Mouse (Mus musculus) stomach, postnatal 0 days (tissue): ENCODE data around the gene Csde1. TPM values are rescaled to one million over a fixed set of nuclear protein-coding genes. Genes with fewer than 3 reads are reported as not detected.

Experiments
- ATAC-seq: fragments of 200-750 bp; cut with Nextera tagmentation; 2 replicates; pipeline ENCODE4 v1.8.0; 2017; ENCODE audit not compliant: low FRiP score, low TSS enrichment
- DNase-seq: peaks from one replicate; pipeline ENCODE4 v3.0.0-alpha.2; 2016; ENCODE audit warnings: low spot score
- H3K27ac ChIP-seq: fragments of 300-500 bp; sonication (generic); replicated peaks from 2 replicates; pipeline ENCODE4 v1.5.1; 2014; ENCODE audit warnings: mild to moderate bottlenecking, control low read depth
- H3K27me3 ChIP-seq: fragments of 300-500 bp; sonication (generic); 2 replicates; pipeline ENCODE4 v1.6.1; 2014; ENCODE audit warnings: low read length; ENCODE audit not compliant: control insufficient read depth, insufficient read depth
- H3K36me3 ChIP-seq: fragments of 300-500 bp; sonication (generic); 2 replicates; pipeline ENCODE4 v1.6.1; 2014; ENCODE audit warnings: low read length, mixed read lengths; ENCODE audit not compliant: control insufficient read depth, insufficient read depth
- H3K4me1 ChIP-seq: fragments of 300-500 bp; sonication (generic); replicated peaks from 2 replicates; pipeline ENCODE4 v1.6.1; 2014; ENCODE audit warnings: antibody characterized with exemption; ENCODE audit not compliant: control insufficient read depth, insufficient read depth
- H3K4me2 ChIP-seq: fragments of 300-500 bp; sonication (generic); replicated peaks from 2 replicates; pipeline ENCODE4 v1.6.1; 2014; ENCODE audit warnings: low read depth, mild to moderate bottlenecking, control low read depth, moderate library complexity
- H3K4me3 ChIP-seq: fragments of 300-500 bp; sonication (generic); 2 replicates; pipeline ENCODE4 v1.5.1; 2014; ENCODE audit warnings: low read depth, low read length, control low read depth
- H3K9ac ChIP-seq: fragments of 300-500 bp; sonication (generic); 2 replicates; pipeline ENCODE4 v1.6.1; 2014; ENCODE audit warnings: mild to moderate bottlenecking, low read length, control low read depth, mixed read lengths
- H3K9me3 ChIP-seq: fragments of 300-500 bp; sonication (generic); 2 replicates; pipeline ENCODE4 v1.6.1; 2016; ENCODE audit warnings: low read length; ENCODE audit not compliant: control insufficient read depth
- CTCF ChIP-seq: IDR thresholded peaks from 2 replicates; pipeline ENCODE4 v1.5.1; 2016; ENCODE audit warnings: antibody characterized with exemption, low read depth, mild to moderate bottlenecking, moderate library complexity
- EP300 ChIP-seq: optimal IDR thresholded peaks from 2 replicates; pipeline ENCODE3; 2016; ENCODE audit warnings: antibody characterized with exemption
- WGBS: fragments of 180-500 bp; shearing (Covaris S2); extraction: QIAGEN DNeasy Blood & Tissue Kit; methylation state at CpG from one replicate; pipeline ENCODE4 v1.1.7; 2014; 5-methylcytosine and 5-hydroxymethylcytosine counted together
- polyA plus RNA-seq: library from polyadenylated mRNA; unstranded; fragments of >200 nt; fragmentation: Nextera tagmentation; extraction: Ambion mirVana; gene quantifications from 2 replicates; pipeline ENCODE4 v1.2.1, GENCODE M21; 2015

The Csde1 gene
- polyA plus RNA-seq, 1 experiment from 2014 or later = 148 TPM

DNA sequence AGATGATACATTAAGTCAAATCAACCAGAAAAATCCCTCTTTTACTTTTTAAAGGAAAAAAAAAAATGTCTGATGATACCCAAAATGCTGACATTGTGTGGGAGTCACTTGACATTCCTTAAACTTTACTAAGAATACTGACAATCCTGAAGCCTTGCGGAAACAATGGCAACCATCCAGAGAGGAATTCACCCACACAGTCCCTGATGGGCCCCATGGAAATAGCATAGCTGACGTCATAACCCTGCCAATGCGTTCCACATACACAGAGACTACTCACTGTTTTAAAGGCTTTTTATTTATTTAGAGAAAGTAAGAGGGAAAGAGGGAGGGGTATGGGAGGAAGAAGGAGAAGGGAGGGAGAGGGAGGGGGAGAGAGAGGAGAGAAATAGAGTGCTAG is 27.3 kb upstream of the Csde1 start:
- H3K36me3 ChIP-seq = no peaks in the 10 kb centered on the region

GRCm38 (mm10) chr3:102995233-102995604 is 25.0 kb upstream of the Csde1 start:
- no peak for TF ChIP-seq EP300
- TF ChIP-seq CTCF = no peak
- H3K27me3 ChIP-seq = no peaks in the 10 kb centered on the region
- peak overlapping the region; percentile 73 for H3K4me3 ChIP-seq
- H3K9ac ChIP-seq = peak overlapping the region; percentile 78
- ATAC-seq (no peak; the same call in 1 of the 2 replicates), DNase-seq (no peak)
- 38% methylated on average over 7 of the region's 7 CpGs for WGBS
- peak overlapping the region; percentile 64 for H3K4me2 ChIP-seq
- H3K36me3 ChIP-seq = peaks cover 12% of the 10 kb centered on the region
- H3K27ac ChIP-seq = peak overlapping the region; percentile 95
- 0 out of 2 replicates have a peak, but pooled peaks cover 2% of the 10 kb centered on the region for H3K4me1 ChIP-seq
- H3K9me3 ChIP-seq = no peaks in the 10 kb centered on the region

More for the DNA sequence above, 27.3 kb upstream of the Csde1 start:
- H3K27me3 ChIP-seq = no peaks in the 10 kb centered on the region
- no peak overlapping the region for H3K4me2 ChIP-seq
- DNase-seq (no peak), ATAC-seq (no peak)
- H3K4me1 ChIP-seq = 0 out of 2 replicates have a peak, but pooled peaks cover 2% of the 10 kb centered on the region
- TF ChIP-seq EP300 = no peak
- TF ChIP-seq CTCF = no peak
- no peak overlapping the region for H3K9ac ChIP-seq
- WGBS = 15% methylated on average over 3 of the region's 3 CpGs
- no peak overlapping the region for H3K4me3 ChIP-seq
- H3K27ac ChIP-seq = no peak overlapping the region
- no peaks in the 10 kb centered on the region for H3K9me3 ChIP-seq

DNA sequence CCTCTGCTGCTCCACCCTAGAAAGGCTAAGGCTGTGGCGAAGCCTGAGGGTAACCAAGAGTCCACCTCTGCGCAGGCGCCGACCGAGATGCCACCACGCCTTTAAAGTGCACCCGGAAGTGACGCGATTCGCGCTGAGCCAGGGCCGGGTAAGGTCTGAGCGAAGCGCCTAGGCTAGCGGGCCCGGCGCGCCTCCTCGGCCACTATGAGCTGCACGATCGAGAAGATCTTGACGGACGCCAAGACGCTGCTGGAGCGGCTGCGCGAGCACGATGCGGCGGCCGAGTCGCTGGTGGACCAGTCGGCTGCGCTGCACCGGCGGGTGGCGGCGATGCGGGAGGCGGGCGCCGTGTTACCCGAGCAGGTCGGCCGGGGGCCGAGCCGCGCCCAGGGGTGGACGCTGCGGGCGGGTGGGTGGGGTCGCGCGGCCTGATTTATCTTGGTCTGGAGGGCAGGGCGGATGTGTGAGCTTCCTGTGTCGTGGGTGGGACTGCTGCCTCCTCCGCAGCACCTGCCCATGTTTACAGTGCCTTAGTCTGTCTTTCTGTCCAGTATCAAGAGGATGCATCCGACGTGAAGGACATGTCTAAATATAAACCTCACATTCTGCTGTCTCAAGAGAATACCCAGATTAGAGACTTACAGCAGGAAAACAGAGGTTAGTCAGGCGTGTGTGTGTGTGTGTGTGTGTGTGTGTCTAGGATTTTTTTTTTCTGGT is 24.5 kb upstream of the Csde1 start, which contains the start of gene Sike1:
Gene Sike1, plus strand, starts transcription at position 104 of the 717 bp plus-strand sequence.
- ATAC-seq (peak; percentile 98), DNase-seq (peak; percentile 94)
- Histone ChIP-seq H3K27me3 (no peaks in the 10 kb centered on the region), H3K4me2 (peak within 1 kb of the TSS; percentile 64), H3K27ac (peak within 1 kb of the TSS; percentile 95), H3K9me3 (no peaks in the 10 kb centered on the region), H3K9ac (peak within 1 kb of the TSS; percentile 78), H3K4me3 (peak within 1 kb of the TSS; percentile 73), H3K36me3 (peaks cover 16% of the 10 kb centered on the region), H3K4me1 (0 out of 2 replicates have a peak, but pooled peaks cover 2% of the 10 kb centered on the region)
- WGBS = under 1% methylated on average over 55 of the region's 60 CpGs
- TF ChIP-seq CTCF (no peak), EP300 (no peak)

- no peak for DNase-seq
- 62% methylated on average over 10 of the region's 10 CpGs for WGBS
- TF ChIP-seq CTCF (no peak), EP300 (no peak)
- Histone ChIP-seq H3K27me3 (no peaks in the 10 kb centered on the region), H3K4me2 (no peak overlapping the region), H3K4me1 (0 out of 2 replicates have a peak, but pooled peaks cover 2% of the 10 kb centered on the region), H3K9ac (no peak overlapping the region), H3K9me3 (no peaks in the 10 kb centered on the region), H3K4me3 (no peak overlapping the region), H3K36me3 (peaks cover 19% of the 10 kb centered on the region), H3K27ac (no peak overlapping the region)
- ATAC-seq = no peak
Measured at GRCm38 (mm10) chr3:102997036-102997435, 23.2 kb upstream of the Csde1 start.

- no peak overlapping the region for H3K4me2 ChIP-seq
- WGBS = 67% methylated on average over 3 of the region's 3 CpGs
- DNase-seq (no peak), ATAC-seq (no peak)
- H3K4me1 ChIP-seq = 0 out of 2 replicates have a peak, but pooled peaks cover 2% of the 10 kb centered on the region
- H3K27ac ChIP-seq = no peak overlapping the region
- H3K9me3 ChIP-seq = no peaks in the 10 kb centered on the region
- H3K27me3 ChIP-seq = no peaks in the 10 kb centered on the region
- TF ChIP-seq EP300 (no peak), CTCF (no peak)
- no peak overlapping the region for H3K9ac ChIP-seq
- H3K36me3 ChIP-seq = peaks cover 19% of the 10 kb centered on the region
- no peak overlapping the region for H3K4me3 ChIP-seq
Measured at GRCm38 (mm10) chr3:102997591-102997990, 22.6 kb upstream of the Csde1 start.

DNA sequence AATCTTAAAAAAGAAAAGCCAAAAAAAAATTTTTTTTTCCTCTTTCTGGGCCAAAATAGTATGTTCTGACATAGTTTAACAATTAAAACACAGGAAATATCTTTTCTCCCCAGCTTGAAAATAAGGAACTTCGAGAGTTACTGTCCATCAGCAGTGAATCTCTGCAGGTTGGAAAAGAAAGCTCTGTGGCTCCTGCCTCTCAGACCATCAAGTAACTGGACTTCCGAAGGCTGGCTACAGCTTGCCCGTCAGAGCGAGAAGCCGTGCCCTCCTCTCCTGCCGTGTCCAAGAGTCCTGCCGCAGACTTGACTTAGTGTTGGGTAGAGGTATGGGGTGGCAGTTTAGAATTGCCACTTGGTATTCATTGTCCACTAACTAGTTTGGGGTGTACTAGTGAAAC is 18.6 kb upstream of the Csde1 start:
- Histone ChIP-seq H3K9ac (no peak overlapping the region), H3K27ac (no peak overlapping the region), H3K36me3 (peaks cover 23% of the 10 kb centered on the region), H3K4me2 (no peak overlapping the region), H3K27me3 (no peaks in the 10 kb centered on the region), H3K4me3 (no peak overlapping the region), H3K9me3 (no peaks in the 10 kb centered on the region), H3K4me1 (no peaks in the 10 kb centered on the region)
- ATAC-seq (no peak), DNase-seq (no peak)
- 94% methylated on average over 7 of the region's 7 CpGs for WGBS
- no peak for TF ChIP-seq CTCF
